Mouse (Mus musculus) adrenal gland, adult 18-20 months (tissue): ENCODE data around the gene Cd69. TPM values are rescaled to one million over a fixed set of nuclear protein-coding genes. Genes with fewer than 3 reads are reported as not detected.

Experiments
- DNase-seq, 2 experiments: peaks; one replicate each; pipeline ENCODE4 v3.0.0; 2021 to 2022; ENCODE audit warnings: low spot score in 2 of 2
- long read RNA-seq, 2 experiments: library from polyadenylated mRNA; stranded (forward); transcript quantifications; one replicate each; pipeline ENCODE4 v2.0.0; 2021
- total RNA-seq, 2 experiments: library from RNA; stranded (reverse); gene quantifications; 1 replicate in 1 of 2; 2 replicates in 1 of 2; pipeline ENCODE4 v1.2.3; 2021

Cd69 gene
- under 1 TPM in 1 of 2 experiments, not detected in 1; 0.42 TPM for total RNA-seq
- long read RNA-seq, experiment 1 = 0 reads
- long read RNA-seq, experiment 2 = 0 reads

DNA sequence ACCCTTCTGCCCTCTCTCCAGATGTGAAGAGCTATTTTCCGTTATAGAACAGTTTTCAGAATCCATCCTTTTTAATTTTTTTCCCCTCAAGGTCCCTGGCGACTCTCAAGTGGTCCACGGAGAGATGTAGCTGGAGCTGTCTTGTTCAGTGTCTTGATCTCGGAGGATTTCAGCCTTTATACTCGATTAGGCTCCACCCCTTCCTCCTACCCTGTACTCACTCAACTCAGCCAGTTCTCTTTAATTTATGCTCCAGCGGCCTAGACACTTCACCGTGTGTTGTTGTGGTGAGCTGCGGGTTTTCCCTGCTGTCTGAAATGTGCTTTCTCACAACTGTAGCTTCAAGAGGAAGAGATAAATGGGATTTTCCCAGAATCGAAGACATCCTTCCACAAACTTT is at the start of gene Cd69:
Gene Cd69 (minus strand): TSS at position 217 of the 400 bp plus-strand sequence.
- no peak for DNase-seq

DNA sequence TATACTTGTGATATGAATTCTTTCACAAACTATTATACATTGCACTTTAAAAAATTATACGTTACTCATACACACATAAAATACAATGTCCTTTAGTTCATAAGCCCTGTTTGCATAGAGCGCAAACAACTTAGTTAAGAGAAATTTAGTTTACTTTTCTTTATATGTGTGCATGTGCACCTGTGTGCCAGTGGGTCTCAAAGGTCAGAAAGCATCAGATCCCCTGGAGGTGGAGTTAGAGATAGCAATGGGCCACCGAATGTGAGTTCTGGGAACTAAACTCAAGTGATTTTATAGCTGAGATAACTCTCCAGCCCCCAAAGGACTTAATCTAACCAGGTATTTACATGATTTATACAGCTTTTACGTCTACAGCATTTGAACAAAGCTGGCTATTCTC is 44.1 kb upstream of the Cd69 start:
- DNase-seq = no peak

DNA sequence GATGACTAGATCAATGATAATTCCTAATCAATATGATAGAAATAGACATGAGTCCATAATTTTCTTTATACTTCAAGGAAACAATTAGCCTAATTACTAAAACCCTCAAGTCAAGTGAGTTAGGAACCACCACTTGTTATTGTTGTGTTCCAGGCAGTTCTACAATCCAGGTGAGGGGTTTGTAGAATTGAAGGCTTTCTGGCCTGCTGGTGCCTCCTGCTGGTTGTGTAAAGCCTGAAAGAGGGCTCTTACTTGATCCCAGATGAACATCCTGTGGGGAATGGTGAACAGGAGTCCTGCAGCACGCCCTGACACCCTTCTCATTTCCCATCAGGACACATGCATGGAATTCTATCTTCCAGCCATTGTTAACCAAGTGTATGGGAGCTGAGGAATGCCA is 43.2 kb upstream of the Cd69 start:
- DNase-seq = no peak

DNA sequence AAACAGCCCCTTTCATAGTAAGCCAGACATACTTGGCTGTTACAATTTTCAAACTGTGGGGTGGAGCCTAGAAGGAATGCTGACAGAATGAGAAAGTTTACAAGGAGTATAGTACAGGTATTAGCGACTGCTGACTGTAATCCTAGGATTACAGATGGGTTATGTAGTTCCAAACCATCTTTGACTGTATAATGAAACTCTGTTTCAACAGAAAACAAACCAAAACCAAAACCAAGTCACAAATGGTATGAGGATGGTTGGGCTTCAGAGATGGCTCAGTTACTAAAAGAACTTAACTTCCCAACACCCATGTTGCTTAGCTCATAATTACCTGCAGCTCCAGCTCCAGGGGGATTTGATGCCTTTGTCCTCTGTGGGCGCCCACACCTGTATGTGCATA is 41.2 kb upstream of the Cd69 start:
- DNase-seq = no peak

DNA sequence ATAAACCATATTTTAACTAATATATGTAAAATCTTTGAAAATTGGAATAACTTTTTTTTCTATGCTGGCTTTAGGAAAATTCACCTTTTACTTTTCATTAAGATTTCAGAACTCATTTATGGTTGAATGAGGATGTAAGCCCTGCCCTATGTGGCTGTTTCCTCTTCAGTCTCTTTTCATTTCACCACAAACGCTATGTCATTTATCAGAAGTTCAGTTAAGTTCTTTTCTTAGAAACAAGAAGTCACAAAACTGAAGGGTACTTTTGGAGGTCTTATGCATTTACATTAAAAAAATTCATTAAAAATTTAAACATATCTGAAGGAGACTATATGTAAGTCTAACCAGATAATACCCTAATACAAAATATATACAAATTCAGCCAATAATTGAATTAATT is 40.5 kb upstream of the Cd69 start:
- DNase-seq = no peak

DNA sequence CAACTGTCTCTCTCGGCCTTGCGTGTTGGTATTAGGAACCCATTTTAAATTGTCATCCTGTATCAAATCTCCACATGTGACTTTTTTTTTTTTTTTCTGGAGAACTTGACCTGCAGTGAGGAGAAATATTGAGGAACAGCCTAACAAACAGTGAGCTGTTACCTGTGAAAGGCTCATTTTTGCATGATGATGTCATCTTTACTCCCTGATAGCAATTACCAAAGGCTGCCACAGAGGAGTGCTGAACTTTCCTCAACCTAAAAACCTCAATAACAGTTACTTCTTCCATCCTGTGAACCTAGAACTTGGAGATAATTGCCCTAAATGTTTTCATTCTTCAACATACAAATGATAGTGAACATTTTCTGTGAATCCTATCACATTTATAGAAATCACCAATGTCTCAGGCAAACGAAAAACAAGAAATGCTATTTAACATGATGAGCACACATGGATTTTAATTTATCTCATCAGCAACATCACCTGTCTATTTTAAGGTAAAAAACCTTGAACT is 39.5 kb upstream of the Cd69 start:
- DNase-seq = no peak

DNA sequence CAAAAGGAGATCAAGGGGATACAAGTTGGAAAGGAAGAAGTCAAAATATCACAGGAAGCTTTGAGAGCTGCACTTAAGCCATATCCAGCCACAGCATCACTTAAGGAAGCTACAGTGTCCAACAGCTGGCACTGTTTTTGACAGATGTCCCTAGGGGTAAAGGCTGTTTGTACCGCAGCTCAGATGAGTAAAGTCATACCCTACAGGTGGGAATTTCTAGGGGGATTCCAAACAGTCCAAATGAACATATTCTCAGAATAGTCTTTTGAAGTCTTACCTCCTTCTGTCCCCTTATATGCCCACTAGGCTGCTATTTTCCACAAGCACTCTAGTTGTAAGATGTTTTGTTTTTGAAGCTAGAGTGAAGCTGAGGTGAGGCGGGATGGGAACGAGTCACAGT is 37.3 kb upstream of the Cd69 start:
- no peak for DNase-seq

DNA sequence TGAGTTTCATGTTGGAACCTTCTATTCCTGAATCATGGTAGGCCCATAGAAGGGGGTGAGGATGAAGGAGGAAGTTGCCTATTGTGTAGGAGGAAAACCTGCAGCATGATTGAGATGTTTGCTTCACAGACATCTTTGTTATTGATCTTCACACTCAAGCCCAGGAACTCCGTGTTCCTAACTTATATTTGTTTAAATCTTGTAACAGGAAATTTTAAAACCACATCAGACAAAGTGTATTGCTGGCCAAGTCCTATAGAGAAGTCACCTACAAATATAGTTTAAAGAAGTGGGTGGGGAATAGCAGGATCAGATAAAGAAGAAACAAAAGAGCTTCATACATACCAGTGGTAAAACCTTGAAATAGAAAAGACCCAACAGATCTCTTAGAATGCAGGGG is 28.9 kb upstream of the Cd69 start:
- no peak for DNase-seq

DNA sequence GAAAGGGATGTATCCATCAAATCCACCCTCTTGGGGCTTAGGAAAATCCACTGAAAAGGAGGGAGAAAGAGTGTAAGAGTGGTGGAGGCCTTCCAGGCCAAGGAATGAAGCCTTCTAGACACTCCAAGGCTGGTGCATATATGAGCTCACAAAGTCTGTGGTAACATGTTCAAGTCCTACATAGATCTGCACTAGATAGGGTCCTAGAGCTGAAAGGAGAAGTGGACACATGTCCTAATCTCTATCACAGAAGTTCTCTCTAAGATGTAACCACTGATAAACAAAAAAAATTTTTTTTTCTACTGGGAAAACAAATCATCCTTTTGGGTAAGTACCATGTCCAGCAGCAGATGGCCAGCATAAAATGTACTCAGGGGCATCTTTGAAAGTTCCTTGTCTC is 13.5 kb upstream of the Cd69 start:
- no peak for DNase-seq

DNA sequence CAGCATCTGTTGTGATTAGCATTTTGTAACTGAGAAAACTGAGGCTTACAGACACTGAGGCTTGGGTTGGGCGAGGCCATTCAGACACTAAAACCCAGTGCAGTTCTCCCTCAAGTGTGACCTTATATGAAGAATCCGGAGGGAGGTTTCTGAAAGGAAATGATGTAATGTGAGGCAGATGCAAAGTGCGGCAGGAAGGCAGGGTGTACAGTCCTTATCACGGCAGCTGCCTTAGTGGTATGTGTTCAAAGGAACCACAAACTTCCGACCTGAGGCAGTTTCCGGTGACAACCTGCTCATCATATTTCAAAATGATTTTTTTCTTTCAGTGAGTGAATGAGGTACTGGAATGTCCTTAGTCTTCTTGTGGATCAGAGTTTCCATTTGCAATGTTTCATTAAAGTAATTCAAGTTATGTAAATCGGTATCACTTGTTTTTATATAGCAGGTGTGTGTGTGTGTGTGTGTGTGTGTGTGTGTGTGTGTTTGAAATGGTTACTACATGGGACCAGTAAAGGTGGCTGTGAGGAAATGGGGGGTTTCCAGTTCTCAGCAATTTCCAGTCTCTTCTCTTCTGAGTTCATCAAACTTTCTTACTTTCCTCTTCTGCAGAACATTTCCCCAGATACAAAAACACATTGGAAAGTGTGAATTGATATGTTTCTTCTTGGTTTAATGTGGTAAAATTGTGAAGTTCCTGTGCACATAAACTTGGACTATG is 9.3 kb upstream of the Cd69 start:
- no peak for DNase-seq

DNA sequence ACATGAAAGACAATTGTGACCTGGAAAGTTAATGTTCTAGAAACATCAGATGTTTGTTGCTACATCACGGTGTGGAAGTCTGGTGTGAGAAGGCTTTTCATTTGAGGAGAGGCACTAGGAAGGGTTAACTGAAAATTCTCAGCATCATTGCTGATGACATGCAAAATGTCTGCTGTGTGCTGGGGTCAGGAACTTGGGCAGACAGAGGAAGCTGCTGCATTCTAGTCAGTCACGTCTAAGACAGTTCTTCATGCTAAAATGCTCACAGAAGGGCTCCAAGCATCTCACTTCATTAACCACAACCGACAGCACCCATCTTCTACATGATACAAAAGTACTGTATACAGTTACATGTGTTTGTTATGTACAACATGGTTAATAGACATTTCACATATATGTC is 8.0 kb upstream of the Cd69 start:
- no peak for DNase-seq

DNA sequence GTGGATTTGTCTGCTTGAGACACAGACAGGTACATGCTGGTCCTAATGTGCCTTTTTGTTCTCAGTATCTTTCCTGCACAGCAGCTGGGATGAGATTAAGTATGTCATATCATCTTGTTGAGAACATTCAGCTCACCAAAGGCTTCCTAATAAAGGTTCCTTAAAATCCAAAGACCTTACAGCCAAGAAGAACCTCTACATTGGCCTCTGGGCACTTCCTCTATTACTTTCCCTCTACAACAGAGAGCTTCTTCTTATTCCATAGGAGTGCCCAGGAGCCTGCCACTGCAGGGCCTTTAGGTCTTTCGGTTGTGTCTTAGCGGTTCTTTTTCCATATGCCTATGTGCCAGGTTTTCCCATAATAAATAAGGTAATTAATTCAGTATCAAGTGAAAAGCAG is 1.2 kb upstream of the Cd69 start:
- no peak for DNase-seq

DNA sequence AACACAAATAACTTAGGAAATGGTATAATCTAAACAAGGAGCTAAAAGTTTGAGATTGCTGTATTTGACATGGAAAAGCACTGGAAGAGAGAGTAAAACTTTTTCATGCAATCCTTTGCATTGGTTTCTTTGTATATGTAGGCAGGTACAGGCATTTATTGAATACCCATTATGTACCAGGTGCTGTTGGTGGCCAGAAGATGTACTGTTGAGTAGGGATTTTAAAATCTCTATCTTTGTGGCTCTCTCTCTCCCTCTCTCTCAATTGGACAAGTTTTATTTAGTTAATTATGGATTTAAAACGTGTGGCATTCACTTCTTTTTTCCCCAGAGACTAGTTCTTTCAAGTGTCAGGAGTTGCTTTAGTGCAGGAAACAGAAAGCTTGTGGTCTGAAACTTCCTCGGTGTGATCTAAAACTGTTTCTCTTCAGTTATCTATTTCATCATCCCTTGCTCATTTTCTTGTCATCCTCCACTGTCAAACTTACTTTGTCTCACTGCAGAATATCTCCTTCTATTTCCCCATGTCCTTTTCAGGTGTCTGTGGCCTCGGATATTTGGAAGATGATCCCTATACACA is 478 bp upstream of the Cd69 start:
- DNase-seq = no peak

DNA sequence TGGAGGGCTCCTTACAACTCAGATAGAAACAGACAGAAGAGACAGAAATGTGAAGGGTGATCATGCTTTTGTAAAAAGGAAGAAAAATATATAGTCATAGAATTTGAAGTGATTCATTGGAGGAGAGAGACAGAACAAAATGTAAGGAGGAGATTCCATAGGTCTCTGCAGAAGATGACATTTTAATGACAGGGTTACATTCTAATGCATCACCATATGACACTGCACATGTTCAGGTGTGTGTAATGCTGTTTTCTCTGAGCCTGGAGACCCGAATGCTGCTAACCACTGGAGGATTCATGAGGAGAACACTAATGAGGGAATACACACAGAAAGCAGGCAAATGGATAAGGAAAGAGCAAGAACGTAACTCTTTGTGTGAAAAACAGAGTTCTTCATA is 760 bp downstream of the Cd69 start:
- no peak for DNase-seq

DNA sequence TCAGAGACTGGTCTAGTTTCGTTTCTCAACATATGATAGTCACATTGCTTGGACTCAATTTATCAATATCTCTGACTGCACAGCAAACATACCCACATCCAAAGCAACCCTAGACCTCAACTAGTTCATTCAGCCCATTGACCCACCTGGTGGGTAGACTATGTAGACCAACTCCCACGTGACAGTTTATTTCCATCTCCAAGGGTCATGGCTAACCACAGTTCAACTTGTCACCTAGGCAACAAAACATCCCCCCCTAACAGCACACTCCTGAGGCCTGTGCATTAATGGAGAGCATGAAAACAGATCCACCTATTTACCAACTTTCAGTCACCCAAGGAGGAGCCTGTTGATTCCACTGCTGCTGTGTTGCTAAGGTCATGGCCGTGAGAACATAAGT is 1.6 kb downstream of the Cd69 start:
- no peak for DNase-seq

DNA sequence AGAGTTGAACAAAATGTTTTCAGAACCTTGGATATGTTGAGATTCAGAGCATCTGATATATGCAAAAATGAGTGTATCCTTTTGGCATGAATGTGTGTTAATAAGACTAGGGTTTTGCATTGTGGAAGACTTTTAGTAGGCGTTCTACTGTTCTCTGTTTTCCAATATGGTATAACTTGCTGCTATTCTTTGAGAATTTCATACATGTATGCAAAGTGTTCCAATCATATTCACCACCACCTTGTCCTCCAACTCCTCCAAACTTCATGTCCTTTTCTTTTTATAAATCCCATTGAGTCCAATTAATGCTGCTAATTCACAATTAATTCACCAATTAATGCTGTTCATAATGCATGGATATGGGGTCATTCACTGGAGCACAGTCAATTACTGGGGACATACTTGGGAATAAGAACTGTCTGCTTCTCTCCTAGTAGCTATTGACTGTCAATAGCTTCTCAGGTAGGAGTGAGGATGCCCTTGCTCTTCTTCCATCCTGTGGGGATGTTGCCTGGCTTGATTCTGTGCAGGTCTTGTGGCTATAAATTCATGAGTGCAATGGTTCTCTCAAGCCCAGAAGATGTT is 8.7 kb downstream of the Cd69 start:
- no peak for DNase-seq

DNA sequence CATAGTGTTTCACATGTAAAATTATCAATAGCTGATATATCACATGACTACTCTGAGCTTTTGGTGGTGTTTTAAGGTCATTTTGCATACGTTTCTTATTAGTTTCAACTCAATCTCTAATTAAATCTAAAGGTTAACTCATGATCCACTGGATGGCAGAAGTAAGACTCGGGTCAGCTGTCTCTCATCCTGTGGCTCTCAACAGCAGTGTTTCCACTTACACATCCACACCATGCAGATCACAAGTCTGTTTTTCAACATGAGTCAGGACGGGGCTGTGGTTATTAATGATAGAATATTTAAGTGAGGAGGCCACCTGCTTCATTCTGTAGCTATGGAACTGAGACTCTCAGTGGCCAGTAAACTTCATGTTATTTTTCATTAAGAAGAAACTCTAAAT is 9.4 kb downstream of the Cd69 start:
- no peak for DNase-seq

DNA sequence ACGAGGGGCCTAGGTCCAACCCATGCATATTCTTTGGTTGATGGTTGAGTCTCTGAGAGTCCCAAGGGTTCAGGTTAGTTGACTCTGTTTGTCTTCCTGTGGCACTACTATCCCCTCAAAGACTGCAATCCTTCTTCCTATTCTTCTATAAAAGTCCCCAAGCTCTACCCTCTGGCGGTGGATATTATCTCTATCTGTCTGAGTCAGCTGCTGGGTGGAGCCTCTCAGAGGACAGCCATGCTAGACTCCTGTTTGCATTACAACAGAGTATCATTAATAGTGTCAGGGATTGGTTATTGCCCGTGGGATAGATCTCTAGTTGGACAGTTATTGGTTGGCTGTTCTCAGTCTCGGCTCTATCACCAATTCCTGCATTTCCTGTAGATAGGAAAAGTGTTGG is 14.3 kb downstream of the Cd69 start:
- no peak for DNase-seq

DNA sequence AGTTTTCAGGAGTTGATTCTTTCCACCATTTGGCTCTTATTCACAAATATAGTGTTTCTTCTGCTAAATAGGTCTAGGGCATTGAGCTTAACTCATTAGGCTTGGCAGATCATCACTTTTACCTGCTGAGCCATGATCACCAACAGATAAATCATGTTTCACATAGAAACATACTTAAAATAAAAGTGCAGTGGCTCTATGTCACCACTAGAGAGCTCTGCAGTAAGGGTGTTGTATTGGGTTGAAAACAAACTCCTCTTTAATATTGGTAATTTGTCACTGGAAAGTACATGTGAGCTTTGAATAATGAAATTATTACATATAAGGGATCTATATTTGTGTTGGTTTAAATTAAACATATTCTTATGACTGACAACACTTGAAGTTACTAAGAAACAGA is 15.2 kb downstream of the Cd69 start:
- DNase-seq = no peak

DNA sequence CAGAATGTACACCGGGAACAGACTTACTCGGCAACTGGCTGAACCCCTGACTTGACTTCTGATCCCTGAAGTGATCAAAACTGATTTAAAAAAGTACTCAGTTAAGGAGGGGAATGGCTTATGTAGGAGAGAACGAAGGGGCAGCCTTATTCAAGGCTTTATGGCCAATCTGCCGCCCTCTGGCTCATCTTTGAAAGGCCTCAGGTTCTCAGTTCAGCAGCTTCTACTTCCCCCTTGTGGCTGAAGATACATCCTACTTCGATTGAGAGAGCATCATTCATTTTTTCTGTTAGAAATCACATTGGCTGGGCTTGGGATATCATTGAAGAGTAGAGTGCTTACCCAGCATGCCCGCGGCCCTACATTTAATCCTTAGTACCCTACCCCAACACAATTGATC is 19.2 kb downstream of the Cd69 start:
- no peak for DNase-seq

DNA sequence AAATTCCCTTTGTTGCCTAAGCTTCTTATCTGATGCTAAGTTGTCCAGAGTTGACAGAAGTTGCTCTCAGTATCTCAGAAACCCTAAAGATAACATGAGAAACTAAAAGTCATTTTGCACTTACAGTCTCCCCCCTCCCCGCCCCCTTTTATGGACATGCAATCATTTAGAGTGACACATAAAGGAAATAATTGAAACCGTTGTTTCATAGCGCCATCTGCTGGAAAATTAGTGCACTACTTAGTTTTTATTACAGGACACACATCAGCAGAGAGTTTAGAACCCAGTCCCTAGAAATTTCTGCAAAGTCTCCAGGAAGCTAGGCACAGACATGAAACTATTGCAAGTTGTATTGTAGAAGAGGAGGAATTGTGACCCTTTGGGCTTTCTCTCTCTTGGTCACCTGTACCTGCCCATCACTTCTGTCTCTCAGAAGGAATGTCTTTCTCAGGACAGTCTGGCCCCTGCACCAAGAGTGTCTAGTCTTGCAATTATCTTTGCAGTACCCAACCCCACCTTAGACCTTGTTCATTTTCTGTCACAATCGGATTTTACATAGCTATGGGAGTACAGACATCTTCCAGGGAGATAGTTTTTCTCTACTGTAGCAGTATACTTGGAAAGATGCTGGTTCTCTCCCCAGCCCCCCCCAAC is 20.2 kb downstream of the Cd69 start:
- no peak for DNase-seq

DNA sequence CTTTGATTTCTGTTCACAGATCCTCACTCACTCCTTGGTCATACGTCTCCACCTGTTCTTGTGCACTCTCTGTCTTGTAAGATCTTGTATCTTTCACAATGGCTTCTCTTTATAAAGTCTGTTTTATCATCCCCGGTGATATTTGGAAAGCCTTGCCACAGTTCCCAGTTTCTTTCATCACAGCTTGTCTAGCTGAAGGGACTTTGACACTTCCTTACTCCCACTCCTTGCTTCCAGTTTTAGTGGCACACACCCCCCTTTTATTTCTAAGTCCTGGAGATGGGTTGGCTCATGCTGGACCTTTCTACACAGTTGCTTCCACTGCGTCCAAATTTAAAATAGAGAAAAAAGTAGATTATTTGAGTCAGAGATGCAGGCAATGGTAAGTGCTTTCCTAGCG is 20.9 kb downstream of the Cd69 start:
- no peak for DNase-seq
